Mouse (Mus musculus) hindlimb bud, embryonic 11.5 days (tissue): ENCODE data around the gene Cdkl3.

Experiments used
- DNase-seq: peaks from one replicate; pipeline ENCODE4 v3.0.0-alpha.2; 2012; ENCODE audit warnings: low read depth, low spot score; ENCODE audit errors: extremely low spot score

Cdkl3 gene

GRCm38 (mm10) chr11:52011011-52011410 lies 7.0 kb downstream of the Cdkl3 start:
- no peak for DNase-seq

- DNase-seq, result no peak
Measured at GRCm38 (mm10) chr11:52011541-52011940, 7.5 kb downstream of the Cdkl3 start.

- DNase-seq, result no peak
Measured at GRCm38 (mm10) chr11:52018217-52018616, 14.2 kb downstream of the Cdkl3 start.

- DNase-seq, result no peak
Measured at GRCm38 (mm10) chr11:52032356-52032755, 28.3 kb downstream of the Cdkl3 start.

- DNase-seq, result no peak
Measured at GRCm38 (mm10) chr11:52033953-52034352, 29.9 kb downstream of the Cdkl3 start.

- DNase-seq, result no peak
Measured at GRCm38 (mm10) chr11:52035905-52036304, 31.9 kb downstream of the Cdkl3 start.

- no peak for DNase-seq
Measured at GRCm38 (mm10) chr11:52037659-52038058, 33.6 kb downstream of the Cdkl3 start.

- no peak for DNase-seq
Measured at GRCm38 (mm10) chr11:52043224-52043623, 39.2 kb downstream of the Cdkl3 start.

- no peak for DNase-seq
Measured at GRCm38 (mm10) chr11:52044156-52044555, 40.1 kb downstream of the Cdkl3 start.

GRCm38 (mm10) chr11:52046446-52047165 lies 42.6 kb downstream of the Cdkl3 start:
- DNase-seq, result no peak

- no peak for DNase-seq
Measured at GRCm38 (mm10) chr11:52053371-52053770, 49.4 kb downstream of the Cdkl3 start.

- DNase-seq, result no peak
Measured at GRCm38 (mm10) chr11:52054728-52055127, 50.7 kb downstream of the Cdkl3 start.

- no peak for DNase-seq
Measured at GRCm38 (mm10) chr11:52056198-52056597, 52.2 kb downstream of the Cdkl3 start.

- DNase-seq, result no peak
Measured at GRCm38 (mm10) chr11:52059001-52059400, 55.0 kb downstream of the Cdkl3 start.

GRCm38 (mm10) chr11:52060315-52060714 lies 56.3 kb downstream of the Cdkl3 start:
- DNase-seq, result no peak

- DNase-seq, result no peak
Measured at GRCm38 (mm10) chr11:52062406-52062805, 58.4 kb downstream of the Cdkl3 start.

GRCm38 (mm10) chr11:52064398-52064797 lies 60.4 kb downstream of the Cdkl3 start:
- no peak for DNase-seq

- DNase-seq, result no peak
Measured at GRCm38 (mm10) chr11:52065841-52066240, 61.8 kb downstream of the Cdkl3 start.

GRCm38 (mm10) chr11:52071768-52072167 lies 67.7 kb downstream of the Cdkl3 start:
- no peak for DNase-seq

GRCm38 (mm10) chr11:52073528-52074170 lies 69.6 kb downstream of the Cdkl3 start:
- DNase-seq, result no peak

- DNase-seq, result no peak
Measured at GRCm38 (mm10) chr11:52074626-52075470, 70.8 kb downstream of the Cdkl3 start.
